Mouse (Mus musculus) CH12.LX (cell line): Measurements from ENCODE around the gene Pex14.

Source experiments
- CTCF ChIP-seq, 2 experiments: IDR thresholded peaks in 1 of 2; conservative IDR thresholded peaks in 1 of 2; 2 replicates each; pipeline ENCODE4 v1.5.1; 2011 to 2012; ENCODE audit warnings: low read depth in 2 of 2, low read length in 2 of 2, improper control_type of control experiment in 1 of 2, inconsistent platforms in 1 of 2, mild to moderate bottlenecking in 1 of 2, moderate library complexity in 1 of 2
- E2F4 ChIP-seq: IDR thresholded peaks from 2 replicates; pipeline ENCODE4 v1.6.1; 2011; ENCODE audit warnings: low read depth, low read length, improper control_type of control experiment; ENCODE audit not compliant: insufficient replicate concordance
- ETS1 ChIP-seq: conservative IDR thresholded peaks from 2 replicates; pipeline ENCODE4 v1.6.1; 2012; ENCODE audit warnings: low read depth, mild to moderate bottlenecking, inconsistent platforms, low read length, improper control_type of control experiment, moderate library complexity
- GABPA ChIP-seq: IDR thresholded peaks from 2 replicates; pipeline ENCODE4 v1.6.1; 2012; ENCODE audit warnings: low read depth, low read length, improper control_type of control experiment, inconsistent platforms; ENCODE audit not compliant: insufficient replicate concordance
- JUN ChIP-seq: IDR thresholded peaks from 2 replicates; pipeline ENCODE4 v1.6.1; 2011; ENCODE audit warnings: low read depth, mild to moderate bottlenecking, low read length, improper control_type of control experiment, moderate library complexity; ENCODE audit not compliant: insufficient read depth
- MYC ChIP-seq: IDR thresholded peaks from 2 replicates; pipeline ENCODE4 v1.6.1; 2011; ENCODE audit warnings: low read depth, mild to moderate bottlenecking, improper control_type of control experiment, low read length
- NELFE ChIP-seq: IDR thresholded peaks from 2 replicates; pipeline ENCODE4 v1.6.1; 2011; ENCODE audit warnings: low read depth, low read length, improper control_type of control experiment
- NRF1 ChIP-seq: IDR thresholded peaks from 2 replicates; pipeline ENCODE4 v1.6.1; 2014; ENCODE audit warnings: low read depth, mild to moderate bottlenecking, inconsistent platforms, low read length, improper control_type of control experiment, moderate library complexity
- POLR2A ChIP-seq: IDR thresholded peaks from 2 replicates; pipeline ENCODE4 v1.6.1; 2011; ENCODE audit warnings: low read depth, mild to moderate bottlenecking, improper control_type of control experiment, low read length
- POLR2AphosphoS2 ChIP-seq: IDR thresholded peaks from 2 replicates; pipeline ENCODE4 v1.6.1; 2011; ENCODE audit warnings: low read depth, low read length, improper control_type of control experiment
- UBTF ChIP-seq: IDR thresholded peaks from 2 replicates; pipeline ENCODE4 v1.6.1; 2012; ENCODE audit warnings: low read depth, mild to moderate bottlenecking, inconsistent platforms, low read length, improper control_type of control experiment, moderate library complexity
- ZMIZ1 ChIP-seq: IDR thresholded peaks from 2 replicates; pipeline ENCODE4 v1.6.1; 2012; ENCODE audit warnings: low read depth, mild to moderate bottlenecking, inconsistent platforms, low read length, improper control_type of control experiment

GRCm38 (mm10) chr4:149055847-149056246 is 43.8 kb downstream of the Pex14 start:
- TF ChIP-seq POLR2A (no peak), NRF1 (no peak), JUN (no peak), ETS1 (no peak), CTCF (conservative IDR thresholded peaks at IDR 0.05 in 1 of 2, IDR thresholded peaks at IDR 0.05 in 1 of 2; ENCODE audit: low read depth in 2 of 2, low read length in 2 of 2) (no peak), POLR2AphosphoS2 (no peak), ZMIZ1 (no peak), E2F4 (no peak), UBTF (no peak), NELFE (no peak), MYC (no peak), GABPA (no peak)
